Mouse (Mus musculus) heart, postnatal 0 days (tissue): ENCODE data around the gene 2010300C02Rik.

Experiments used
- CTCF ChIP-seq: IDR thresholded peaks from 2 replicates; pipeline ENCODE4 v1.5.1; 2016; ENCODE audit warnings: antibody characterized with exemption, control low read depth, low read depth
- EP300 ChIP-seq: IDR thresholded peaks from 2 replicates; pipeline ENCODE4 v1.6.1; 2016; ENCODE audit warnings: antibody characterized with exemption, low read depth

GRCm38 (mm10) chr1:37666587-37666986 is 53.3 kb downstream of the 2010300C02Rik start:
- TF ChIP-seq CTCF (no peak), EP300 (no peak)
